Mouse (Mus musculus) layer of hippocampus, adult 11-12 months (tissue): ENCODE results near the gene Fut2.
A peak's percentile ranks its signal among the peaks of the same experiment; 100 is the strongest.

Source experiments
- DNase-seq: peaks from one replicate; pipeline ENCODE4 v3.0.0; 2022; ENCODE audit warnings: low spot score

The Fut2 gene

DNA sequence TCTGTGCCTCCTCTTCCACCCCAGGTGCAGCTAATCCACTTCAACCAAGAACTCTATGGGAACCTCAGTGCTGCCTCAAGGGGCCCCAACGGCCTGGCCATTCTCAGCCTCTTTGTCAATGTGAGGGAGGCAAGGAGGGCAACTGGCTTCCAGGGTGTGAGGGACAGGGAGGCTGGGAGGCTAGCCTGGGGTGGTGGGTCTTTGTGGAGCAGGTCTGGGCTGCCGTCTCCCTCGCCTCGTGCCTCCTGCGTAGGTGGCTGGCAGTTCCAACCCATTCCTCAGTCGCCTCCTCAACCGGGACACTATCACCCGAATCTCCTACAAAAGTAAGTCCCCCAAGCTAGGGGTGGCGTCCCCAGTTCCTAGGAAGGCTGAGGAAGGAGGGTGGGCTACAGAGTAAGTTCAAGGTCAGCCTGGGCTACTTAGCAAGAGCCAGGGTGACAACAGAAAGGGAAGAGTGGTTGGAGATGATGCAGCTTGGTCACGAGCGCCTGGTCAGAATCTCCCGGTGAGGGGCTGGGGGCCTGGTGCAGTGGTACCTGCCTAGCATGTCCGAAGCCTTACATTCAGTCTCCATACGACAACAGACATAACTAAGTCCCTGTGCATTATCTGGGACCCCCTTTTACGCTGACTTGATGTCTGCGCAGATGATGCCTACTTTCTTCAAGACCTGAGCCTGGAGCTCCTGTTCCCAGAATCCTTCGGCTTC, 36.8 kb upstream of the Fut2 start:
- DNase-seq = no peak

DNA sequence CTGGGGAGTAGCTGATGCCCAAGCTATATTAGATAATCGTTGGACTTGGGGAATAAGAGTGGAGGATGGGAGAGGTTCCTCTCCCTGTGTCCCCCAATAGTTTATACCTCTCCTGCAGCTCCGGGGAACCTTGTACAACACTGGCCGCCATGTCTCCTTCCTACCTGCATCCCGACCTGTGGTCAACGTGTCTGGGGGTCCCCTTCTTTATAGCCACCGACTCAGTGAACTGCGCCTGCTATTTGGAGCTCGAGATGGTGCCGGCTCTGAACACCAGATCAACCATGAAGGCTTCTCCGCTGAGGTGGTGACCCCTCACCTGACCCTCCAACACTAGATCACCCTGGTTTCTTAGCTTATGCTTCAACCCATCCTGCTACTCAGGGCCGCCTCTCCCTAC, 36.1 kb upstream of the Fut2 start:
- DNase-seq = no peak

DNA sequence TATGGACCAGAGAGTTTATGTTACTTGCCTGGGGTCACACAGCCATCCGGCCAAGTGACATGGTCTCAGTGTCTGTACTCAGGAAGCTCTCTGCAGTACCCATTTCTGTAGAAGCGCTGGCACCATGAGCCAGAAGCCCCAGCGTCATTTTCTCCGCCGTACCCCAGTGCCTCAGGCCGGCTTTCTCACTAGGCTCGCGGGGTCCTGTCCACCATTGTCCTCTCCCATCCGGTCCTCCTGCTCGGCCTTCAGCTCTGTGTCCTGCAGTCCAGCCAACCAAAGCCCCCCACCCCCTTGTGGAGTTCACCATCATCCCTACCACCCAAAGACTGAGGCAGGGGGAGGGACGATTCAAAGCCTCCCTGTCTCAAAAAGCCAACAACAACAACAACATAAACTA, 35.4 kb upstream of the Fut2 start:
- DNase-seq = no peak

DNA sequence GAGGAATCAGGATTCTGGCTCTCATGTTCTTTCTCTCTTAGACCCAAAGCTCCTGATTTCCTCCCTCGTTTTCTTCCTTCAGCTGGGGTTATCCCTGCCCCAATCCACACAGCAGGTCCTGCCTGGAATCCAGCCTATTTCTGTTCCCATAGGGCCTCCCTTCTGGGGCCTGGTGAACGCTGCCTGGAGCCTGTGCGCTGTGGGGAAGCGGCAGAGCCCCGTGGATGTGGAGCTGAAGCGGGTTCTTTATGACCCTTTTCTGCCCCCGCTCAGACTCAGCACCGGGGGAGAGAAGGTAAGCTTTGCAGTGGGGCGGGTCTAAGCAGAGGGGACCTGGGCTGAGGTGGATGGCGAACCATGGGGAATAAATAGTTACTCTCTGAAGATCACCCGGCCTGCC, 34.9 kb upstream of the Fut2 start:
- no peak for DNase-seq

DNA sequence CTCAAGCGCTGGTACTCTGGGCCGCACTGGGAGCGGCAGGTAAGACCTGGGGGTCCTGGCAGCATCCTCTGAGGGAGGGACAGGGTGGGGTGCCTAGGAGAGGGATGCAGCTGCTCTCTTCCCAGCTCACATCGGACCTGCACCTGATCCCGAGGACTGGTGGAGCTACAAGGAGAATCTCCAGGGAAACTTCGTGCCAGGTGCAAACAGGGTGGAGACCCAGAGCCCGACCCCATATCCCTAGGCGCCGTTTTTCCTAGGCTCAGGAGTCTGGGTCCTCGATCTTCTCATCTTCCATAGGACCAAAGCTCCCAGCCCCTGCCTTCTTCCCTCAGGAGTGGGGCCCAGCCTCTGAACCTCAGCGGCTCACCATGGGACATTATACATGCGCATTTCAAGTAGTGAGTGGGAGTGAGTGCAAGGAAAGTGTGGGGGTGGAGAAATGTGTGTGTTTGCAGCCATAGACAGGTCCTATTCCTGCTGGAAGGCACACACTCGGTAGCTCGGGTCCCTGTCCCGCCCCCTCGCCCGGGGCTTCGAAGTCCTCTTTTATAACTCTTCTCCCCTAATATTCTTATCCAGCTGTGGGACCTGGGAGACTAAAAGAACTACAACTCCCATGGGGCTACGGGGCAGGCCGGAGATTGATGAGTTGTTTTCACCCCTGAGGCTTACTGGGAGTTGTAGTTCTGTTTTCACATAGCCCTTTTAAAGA, 34.3 kb upstream of the Fut2 start:
- DNase-seq = peak; percentile 88

DNA sequence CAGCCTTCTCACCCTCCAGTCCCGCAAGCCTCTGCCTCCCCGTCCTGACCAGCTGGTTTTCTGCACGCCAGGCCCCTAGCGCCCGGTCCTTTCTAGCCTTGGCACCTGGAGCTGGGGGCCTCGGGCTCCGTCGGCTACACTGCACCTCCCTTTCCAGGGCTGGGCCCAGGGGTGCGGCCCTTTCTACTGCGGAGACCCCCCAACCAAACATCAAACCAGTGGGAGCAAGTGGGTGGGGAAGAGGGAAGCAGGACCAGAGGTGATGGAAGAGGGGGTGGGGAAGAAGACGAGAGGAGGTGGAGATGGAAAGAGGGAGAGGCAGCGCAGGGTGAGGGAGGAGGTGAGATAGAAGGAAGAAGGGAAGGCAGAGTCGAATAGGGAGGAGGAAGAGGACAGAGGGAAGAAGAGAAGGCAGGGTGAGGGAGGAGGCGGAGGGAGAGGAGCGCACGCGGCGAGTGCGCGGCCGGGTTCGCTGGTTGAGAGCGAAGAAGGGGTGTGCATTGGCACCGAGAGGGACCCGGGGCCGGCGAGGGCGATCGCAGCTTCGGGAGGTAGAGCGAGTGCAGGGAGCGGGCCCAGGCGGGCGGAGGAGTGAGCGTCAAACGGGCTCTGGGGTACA, 33.4 kb upstream of the Fut2 start, which contains the start of gene Car11:
Gene Car11 (plus strand): TSS at position 321 of the 619 bp plus-strand sequence.
- no peak for DNase-seq

DNA sequence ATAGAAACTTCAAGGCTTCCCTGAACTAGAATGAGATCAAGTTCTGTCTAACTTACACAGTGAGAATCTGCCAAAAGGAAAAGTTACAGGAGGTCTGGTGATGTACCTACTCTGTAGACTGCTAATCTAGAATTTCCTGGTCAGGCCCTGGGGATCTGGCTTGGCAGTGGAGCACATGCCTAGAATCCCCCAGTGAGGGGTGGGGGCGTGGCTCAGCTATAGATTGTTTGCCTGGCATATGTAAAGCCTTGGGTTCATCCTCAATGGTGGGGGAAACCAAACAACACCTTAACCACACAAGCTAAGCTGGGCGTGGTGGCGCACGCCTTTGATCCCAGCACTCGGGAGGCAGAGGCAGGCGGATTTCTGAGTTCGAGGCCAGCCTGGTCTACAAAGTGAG, 31.7 kb upstream of the Fut2 start:
- DNase-seq = no peak

DNA sequence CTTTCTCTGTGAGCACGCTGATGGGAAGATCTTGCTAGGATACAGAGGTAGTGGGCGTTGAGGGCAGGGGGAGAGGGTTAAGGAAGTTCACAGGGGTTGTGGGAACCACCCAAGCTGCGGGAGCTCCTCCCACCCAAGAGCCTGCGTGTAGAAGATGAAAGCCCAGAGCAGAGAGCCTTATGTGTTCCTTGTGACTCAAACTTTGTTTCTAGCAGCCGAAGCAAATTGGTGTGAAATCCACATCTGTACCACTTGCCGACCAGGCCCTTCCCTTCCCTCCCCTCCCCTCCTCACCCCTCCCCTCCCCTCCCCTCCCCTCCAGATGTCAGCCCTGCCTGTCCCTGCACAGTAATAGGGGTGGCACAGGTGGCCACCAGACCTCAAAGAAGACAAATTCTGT, 28.9 kb upstream of the Fut2 start:
- DNase-seq = no peak

DNA sequence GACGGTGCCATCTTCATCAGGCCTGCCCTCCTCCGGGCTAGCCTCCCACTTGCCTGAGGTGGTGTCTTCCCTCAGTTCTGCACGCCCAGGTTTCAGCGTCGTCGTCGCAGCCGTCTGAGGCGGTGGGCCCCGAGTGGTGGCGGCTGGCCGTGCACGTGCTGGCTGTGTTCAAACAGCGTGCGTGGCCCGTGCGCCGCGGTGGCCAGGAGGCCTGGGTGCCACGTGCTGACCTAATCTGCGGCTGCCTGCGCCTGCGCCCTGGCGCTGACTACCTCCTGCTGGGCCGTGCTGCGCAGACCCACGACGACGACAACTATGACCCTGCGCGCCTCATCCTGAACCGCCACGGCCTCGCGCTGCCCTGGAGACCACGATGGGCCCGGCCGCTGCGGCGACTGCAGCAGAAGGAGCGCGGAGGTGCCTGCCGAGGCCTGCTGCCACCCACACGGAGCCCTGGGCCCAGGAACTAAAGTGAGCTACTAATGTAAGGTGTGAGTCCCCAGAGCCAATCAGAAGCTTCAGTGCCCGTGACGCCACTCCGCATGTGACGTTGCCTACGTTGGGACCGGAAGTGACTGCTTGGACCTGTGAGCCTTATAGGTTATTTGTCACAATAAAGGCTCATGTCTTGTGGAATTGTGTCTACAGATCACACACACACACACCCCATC, 27.9 kb upstream of the Fut2 start, which contains the start of gene Sec1:
Gene Sec1 (minus strand): TSS at position 482 of the 671 bp plus-strand sequence.
- DNase-seq = no peak

DNA sequence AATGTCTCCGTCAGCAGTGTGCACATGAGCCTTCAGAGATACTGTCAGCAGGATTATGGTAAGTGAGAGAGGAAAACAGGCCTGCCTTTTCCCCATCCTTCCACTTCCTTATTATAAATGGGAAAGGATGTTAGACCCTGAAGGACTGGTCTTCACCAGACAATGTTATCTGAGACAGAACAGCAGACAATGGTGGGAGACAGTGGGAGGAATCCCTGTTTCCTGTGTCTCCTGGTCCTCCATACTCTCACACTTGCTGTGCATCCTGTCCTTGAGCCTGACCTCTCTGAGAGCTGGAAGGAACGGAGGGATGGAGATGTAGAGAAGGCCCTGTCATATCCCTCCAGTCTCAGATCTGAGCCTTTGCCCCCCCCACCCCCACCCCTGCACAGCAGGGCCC, 26.2 kb upstream of the Fut2 start:
- no peak for DNase-seq

DNA sequence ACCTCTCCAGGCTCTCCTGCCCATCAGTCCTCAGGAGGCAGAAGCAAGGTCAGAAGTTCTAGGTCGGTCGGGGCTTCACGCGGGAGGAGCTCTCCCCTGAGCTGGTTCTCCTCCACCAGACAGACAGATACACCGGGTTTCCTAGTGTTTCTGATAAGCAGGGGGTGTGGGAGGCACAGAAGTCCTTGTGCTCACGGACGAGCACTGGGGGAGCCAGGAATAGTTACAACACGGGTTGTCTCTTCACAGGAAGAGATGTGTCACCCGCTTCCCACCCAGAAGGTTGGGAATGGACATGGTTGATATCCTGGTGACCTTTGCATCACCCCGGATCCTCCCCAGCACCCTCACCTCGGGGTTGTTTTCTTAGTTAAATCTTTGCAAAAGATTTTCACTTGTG, 23.6 kb upstream of the Fut2 start:
- no peak for DNase-seq

DNA sequence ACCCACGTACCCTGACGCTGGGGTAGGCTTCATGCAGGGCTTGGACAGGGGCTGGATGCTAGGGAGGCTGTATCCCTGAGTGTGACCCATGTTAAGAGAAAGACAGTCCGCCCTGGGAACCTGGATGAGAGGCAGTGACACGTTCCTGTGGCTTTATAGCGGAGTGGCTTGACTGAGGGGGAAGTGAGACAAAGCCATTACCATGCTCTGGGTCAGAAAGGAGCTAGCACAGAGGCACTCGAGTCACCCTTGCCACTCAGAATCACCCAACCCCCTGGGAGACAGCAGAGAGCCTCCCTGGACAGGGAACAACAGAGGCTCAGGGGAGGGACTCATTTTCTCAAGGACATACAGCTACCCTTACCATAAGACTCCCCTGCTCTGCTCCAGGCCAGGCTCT, 22.9 kb upstream of the Fut2 start:
- no peak for DNase-seq

DNA sequence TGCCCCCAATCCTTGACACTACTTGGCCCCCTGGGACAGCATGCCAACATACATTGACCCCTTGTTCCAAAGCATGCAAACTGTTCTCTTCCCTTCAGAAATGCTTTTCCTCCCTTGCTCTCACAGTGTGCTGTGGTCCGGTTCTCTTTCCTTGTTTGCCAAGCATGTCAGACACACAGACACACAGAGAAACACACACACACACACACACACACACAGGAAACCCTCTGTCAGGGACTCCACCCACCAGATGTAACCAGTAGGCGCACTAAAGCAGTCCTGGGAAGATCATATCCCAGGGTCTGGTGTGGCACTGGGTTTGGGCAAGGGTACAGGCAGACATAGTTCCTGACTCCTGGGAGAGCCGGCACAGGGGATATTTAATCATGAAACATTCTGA, 20.6 kb upstream of the Fut2 start:
- DNase-seq = no peak

DNA sequence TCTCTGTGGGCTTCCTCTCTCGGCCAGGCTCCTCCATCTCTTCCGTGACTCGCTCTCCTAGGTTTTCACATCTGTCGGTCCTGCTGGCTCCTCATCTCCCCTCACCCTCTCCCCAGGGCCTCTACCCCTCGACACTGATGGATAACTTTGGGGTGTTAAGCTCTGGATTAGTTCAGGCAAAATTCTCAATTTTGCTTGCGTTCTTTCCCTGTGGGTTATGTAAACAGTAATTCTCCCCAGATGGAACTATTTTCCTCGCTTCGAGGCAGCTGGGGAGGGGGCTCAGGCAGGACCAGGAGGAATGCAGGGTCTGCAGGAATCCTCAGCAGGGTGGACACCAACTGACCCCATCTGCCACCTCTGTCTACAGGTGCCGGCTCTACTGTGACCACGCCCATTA, 19.6 kb upstream of the Fut2 start:
- no peak for DNase-seq

DNA sequence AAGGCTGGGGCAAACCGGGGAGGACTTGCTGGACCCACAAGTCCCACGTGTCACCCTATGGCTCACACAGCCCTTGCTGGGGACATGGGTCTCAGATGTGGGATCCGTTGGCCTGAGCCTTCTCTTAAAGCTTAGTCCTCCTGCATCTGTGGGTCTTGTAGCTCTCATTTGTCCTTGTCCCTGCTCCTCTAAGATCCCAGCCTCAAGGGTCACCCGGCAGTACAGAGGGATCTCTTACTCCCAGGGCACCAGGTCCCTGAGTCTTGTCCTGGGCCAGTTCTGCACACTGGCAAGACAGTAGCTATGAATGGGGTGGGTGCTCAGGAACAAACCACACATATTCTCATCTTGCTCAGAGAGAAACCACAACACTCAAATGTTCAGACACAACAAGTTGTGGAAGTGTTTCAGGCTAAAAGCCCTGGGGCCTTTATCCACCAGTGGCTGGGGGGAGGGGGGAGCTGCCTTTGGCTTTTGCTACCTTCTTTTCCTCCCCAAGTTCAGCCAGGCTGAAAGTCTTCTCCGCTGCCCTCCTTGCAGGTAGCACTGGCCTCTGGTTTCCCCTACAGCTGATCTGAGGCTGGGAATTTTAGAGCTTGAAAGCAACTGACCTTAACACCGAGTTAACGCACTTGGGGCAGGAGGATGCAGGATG, 17.3 kb upstream of the Fut2 start, which contains the start of gene Ntn5:
Gene Ntn5 (plus strand): TSS at position 627 of the 655 bp plus-strand sequence.
- no peak for DNase-seq

DNA sequence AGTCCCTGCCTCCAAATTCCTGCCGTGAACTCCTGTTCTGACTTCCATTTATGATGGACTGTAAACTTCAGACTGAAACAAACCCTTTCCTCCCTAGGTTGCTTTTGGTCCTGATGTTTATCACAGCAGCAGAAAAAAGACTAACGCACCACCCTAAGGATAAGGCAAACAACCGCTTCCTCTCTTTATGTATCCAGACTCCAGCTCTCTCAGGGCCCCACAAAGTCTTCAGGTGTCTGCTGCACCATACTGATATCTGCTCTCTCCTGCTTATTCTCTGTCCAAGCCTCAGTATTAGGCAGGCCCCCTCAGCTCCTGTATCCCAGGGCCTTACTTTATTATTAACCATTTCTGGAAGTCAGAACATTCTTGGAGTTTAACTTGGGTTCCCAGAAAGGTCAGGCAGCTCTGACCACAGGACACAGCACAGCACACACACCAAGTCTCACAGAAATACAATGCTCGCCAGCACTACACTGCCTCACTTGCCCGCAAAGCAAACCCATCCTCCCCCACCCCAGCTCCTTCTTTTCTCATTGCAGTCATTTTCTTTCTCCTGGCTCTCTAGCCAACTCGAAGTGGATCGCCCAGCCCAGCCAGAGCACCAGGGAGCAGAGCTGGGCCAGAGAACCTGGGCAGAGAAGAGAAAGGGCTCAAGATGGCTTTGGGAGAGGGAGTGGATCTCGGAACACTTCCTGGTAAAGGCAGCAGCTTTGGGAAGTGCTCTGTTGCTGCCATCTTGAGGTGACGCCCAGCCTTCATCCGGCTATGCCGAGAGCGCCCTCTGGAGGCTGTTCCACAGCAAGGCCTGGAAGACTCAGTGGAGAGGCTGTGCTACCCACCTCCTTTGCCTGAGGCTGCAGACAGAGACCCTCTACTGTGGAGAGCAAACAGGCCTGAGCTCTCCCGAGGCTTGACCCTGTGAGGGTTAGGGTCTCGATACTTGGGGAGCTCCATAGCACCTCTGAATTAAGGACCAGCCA, 16.2 kb upstream of the Fut2 start:
- DNase-seq = peak; percentile 89

DNA sequence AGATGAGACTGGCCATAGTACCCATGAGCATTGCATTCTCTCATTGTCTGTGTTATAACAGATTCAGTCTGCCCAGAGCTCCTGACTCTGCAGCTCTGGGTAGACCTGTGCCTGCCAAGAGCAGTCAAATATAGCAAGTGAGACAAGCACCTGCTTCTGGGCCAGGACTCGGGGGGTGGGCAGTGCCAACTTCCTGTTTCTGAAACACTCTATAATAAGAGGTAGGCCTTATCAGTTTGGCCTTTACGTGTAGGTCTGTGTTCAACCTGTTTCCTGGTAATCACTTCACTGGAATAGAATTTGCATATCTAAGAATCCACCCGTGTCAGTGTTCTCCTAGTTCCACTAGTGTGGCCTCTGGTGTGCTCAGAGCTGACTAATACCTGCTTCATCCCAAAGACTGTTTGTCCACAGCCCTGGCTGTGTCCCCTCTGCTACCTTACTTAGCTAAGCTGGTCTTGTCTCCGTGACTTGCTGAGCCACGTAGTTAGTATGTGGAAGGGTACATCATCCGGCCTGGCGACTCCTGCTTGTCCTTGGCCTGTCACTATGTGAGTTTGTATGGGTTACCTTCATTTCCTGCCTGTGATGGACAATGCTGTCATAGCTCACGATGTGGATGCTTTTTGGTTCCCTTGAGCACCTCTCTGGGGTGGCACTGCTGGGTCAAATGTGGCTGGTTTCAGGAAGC, 15.0 kb upstream of the Fut2 start:
- DNase-seq = no peak

DNA sequence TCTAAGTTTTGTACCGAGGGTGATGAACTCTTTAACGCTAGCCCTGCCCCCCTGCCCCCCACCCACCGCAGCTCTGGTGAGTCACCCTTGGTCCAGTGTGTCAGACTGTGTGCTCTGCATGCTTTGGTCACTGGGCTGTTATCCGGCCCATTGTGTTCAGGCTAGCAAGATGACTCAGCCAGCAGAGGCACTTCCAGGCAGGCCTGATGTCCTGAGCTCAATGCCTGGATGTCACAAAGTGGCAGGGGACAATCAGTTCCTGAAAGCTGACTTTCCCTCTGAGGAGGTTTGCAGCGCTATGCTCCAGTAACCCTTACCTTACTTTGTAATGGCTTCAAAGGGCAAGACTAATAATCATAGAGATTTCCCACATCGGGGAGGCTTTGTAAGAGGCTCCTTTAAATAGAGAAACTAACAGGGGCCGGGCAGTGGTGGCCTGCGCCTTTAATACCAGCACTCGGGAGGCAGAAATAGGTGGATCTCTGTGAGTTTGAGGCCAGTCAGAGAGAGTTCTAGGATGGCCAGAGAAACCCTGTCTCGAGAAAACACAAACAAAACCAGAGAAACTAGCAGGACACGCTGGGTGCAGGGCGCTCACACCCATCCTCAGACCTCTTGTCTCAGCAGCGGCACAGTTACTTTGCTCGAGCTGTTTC, 13.9 kb upstream of the Fut2 start:
- no peak for DNase-seq

DNA sequence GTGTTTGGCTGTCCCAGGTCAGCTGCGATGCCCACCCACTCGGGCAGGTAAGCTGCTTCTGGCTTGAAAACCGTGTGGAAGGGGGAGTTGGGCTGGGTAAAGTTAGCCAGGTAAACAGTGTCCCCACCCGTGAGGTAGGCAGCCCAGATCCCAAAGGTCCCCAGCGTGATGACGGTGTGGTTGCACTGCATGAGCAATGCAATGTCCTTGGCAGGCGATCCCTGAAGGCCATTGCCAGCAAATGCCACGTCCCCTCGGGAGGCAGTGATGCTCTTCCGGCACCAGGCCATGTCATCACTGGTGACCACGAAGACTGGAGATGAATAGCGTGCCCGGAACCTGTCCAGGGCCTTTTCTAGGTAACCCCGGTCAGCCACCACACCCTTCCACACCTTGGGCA, 12.3 kb upstream of the Fut2 start:
- DNase-seq = no peak
